Mouse (Mus musculus): Measurements from ENCODE around the gene Nckipsd.

Nckipsd gene

GRCm38 (mm10) chr9:108853635-108854240 lies 45.6 kb downstream of the Nckipsd start:
- peak; percentile 84 to 86 for DNase-seq

DNA sequence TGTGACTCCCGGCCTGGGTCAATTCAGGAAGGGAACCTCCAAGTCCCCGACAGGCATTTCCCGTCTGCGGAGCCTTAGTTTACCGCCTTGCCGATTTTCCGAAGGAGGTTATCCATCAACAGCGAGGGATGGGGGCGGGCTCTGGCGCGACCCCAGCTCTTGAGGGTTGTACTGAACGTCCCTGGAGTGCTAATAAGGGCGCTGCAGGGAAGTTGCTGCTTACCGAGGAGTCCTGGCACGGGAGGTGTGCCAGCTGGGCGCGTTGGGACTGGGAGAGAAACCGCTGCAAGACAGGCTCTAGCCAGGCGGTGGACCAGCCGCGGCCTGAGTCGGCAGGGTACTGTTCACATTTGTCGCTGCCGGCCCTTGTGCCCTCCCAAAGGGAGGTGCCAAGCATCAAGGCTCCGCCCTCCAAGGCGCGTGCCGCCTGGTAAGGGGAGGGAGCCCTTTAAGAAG lies 46.1 kb downstream of the Nckipsd start:
- DNase-seq = peak; percentile 75 to 83

DNA sequence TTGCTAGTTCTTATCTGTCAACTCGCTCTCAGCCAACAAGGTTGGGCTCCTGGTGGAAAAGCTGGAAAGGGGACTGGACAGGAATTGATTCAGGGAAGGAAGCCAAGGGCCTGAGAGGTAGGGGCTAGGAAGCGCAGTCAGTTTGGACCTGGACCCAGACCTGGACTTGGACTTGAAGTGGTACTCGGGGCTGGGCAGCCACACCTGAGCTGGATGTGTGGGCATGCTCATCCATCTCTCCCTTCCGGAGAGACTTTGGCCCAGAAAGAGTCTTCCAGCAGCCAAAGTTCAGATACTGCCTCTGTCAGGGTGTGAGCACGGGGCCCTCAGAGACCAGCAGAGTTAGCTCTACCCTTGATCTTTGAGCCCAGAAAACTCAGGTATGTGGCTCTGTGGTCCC lies 47.2 kb downstream of the Nckipsd start:
- no peak for DNase-seq

GRCm38 (mm10) chr9:108858792-108859527 lies 50.8 kb downstream of the Nckipsd start:
- DNase-seq = no peak
